Mouse (Mus musculus) urinary bladder, adult 18-20 months (tissue): ENCODE data around the gene Myl7.
"Not testable (repeated sequence)": the region's sequence is repeated elsewhere in the genome, so short reads cannot be mapped to it uniquely, and the experiment has no call there.

Experiments used
- DNase-seq, 2 experiments: peaks; one replicate each; pipeline ENCODE4 v3.0.0; 2022; ENCODE audit warnings: low spot score in 2 of 2, mixed read lengths in 2 of 2

Myl7 gene

DNA sequence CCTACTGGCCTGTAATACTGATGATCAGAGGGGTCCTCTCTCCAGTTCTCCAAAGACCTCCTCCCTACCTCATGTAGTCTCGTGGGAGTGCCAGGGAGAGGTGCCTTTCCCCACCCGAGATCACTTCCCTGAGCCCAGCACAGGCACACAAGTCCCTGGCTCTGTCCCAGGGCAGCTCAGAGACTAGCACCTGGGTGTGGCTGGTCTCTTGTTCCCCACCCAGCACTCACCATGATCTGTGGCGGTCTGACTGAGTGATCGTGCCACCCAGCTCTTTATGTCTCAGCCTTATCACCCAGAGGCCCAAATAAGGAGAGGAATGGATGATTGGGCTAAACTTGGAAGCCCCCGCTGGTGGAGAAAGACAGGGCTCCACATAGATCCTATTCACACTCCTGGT, at the start of gene Myl7:
Myl7 (minus strand) TSS at position 252 of the 400 bp plus-strand sequence.
- DNase-seq: no peak

DNA sequence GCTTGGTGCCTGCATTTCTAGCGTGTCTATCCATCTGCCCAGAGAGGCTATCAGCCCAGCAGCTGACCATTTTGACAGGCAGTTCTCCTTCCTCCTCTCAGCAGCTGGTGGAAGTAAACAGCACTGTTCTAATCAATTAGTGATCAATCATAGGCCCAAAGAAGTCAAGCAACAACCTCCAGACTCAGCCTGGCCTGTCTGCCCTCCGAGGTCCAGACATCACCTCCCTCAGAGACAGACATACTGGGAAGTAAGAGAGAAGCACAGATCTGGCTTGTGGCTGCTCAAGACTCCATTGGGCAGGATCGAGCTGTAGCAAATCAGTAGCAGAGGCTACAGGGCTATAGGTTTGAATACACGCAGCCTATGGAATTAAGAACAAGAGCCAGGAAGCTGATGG, 49.2 kb upstream of the Myl7 start:
- no peak for DNase-seq

DNA sequence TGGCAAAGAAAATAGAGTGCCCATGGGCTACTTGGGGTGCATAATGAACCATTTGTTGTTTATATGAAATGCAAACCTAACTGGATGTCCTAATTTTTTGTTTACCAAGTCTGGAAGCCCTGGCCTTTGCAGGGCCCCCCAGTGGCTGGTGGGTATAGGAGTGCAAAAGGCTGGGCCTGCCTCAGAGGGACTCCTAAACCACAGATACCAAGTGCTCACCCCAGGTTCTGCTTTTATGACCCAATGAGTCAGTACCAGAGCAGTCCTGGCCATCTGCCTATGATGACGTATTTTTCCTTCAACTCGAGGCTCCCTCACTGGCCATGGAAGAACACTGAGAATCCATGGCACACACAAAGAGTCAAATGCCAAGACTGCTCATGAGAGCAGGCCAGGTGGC, 46.5 kb upstream of the Myl7 start:
- DNase-seq: peak in 1 of 2 experiments; percentile 22

DNA sequence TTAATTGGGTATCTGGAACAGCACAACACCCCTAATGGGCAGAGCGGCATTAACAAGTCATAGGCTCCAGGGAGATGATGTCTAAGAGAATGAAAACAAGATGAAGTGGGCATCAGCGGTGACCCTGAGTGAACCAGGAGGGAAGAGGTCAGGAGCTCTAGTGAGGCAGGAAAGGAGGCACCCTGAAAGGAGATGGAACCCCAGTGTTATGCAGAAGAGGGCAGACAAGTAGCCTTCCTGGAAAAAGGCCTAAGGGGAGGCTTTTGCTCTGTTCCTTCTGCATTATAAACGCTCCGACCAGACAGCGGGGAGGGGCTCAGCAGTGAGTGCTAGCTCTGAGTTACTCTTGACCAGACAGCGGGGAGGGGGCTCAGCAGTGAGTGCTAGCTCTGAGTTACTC, 44.4 kb upstream of the Myl7 start:
- DNase-seq: no peak

DNA sequence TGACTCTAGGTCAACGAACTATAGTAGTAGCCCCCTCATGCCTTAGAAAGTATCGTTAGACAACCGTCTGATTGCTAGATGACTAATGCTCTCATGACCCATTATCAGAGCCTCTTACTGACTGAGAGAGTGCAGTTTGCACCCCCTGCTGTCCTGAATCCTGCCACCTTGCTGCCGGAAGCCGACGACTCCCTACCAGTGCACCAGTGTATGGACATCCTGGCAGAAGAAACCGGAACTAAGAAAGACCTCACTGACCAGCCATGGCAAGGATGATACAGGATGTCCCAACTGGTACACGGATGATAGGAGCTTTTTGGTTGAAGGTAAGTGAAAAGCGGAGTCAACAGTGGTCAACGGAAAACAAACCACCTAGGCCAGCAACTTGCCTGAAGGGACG, 35.9 kb upstream of the Myl7 start:
- DNase-seq: not testable (repeated sequence)

DNA sequence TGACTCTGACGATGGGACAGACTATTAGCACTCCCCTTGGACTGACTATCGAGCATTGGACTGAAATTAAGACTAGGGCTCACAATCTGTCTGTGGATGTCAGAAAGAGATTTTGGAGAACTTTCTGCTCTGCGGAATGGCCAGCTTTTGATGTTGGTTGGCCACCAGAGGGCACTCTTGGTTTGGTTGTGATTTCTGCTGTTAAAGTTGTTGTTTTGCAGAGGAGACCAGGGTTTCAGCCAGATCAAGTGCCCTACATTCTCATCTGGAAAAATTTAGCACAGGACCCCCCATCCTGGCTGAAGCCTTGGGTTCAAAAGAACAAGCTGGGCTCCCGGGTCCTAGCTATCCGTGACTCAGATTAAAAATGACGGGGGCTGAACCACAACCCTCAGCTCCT, 33.4 kb upstream of the Myl7 start:
- not testable (repeated sequence) for DNase-seq

DNA sequence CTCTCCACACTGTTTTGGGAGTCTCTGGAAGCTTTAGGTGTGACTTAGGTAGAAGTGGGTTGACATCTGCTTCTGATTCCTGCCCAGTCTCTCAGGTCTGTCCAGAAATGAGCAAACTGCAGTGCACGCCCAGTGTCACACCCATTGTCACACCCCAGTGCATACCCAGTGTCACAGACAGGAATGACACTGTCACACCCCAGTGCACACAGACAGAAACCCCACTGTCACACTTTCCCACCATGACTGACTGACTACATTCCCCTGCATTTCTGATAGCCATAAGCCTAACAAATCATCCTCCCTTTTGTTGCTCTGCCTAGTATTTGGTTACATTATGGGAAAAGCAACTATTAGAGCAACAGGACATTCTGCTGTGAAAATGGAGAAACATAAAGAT, 32.0 kb upstream of the Myl7 start:
- DNase-seq: no peak

DNA sequence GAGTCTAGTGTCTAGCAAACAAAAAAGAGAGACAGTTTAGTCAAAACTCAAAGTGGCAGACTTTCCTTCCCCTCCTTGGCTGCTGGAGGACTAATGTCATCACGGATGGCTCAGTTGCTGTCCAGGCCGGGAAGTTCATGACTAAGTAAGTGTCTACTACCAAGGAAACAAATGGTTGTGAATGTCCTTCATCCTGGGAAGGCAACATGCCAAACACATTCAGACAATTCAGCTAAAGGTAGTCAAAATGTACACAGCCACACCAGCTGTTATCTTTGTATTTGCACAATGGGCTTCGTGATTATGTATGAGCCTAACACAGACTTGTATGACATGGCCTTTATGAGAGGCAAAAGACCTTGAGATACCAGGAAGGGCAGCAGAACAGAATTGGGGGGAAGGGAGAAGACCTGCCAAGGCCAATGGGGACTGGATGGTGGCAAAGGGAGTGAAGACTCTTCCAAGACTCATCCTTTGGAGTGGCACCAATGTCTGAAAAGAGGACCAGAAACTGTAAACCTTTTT, 28.2 kb upstream of the Myl7 start:
- no peak for DNase-seq

DNA sequence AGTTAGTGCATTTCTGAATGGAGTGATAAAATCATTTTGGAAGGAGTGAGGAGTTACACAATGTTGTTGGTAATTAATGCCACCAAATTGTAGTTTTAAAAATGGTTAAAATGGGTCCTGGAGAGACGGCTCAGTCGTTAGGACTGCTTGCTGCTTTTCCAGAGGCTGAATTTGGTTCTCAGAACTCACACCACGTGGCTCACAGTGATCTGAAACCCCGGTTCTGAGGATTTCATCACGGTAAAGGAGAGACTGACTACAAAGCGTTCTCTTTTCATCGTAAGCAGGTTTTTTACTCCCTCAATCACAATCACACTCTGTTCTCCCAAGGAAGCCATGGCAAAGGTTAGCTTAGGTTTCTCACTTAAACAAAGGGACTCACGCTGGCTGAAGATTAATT, 26.1 kb upstream of the Myl7 start:
- DNase-seq: no peak

DNA sequence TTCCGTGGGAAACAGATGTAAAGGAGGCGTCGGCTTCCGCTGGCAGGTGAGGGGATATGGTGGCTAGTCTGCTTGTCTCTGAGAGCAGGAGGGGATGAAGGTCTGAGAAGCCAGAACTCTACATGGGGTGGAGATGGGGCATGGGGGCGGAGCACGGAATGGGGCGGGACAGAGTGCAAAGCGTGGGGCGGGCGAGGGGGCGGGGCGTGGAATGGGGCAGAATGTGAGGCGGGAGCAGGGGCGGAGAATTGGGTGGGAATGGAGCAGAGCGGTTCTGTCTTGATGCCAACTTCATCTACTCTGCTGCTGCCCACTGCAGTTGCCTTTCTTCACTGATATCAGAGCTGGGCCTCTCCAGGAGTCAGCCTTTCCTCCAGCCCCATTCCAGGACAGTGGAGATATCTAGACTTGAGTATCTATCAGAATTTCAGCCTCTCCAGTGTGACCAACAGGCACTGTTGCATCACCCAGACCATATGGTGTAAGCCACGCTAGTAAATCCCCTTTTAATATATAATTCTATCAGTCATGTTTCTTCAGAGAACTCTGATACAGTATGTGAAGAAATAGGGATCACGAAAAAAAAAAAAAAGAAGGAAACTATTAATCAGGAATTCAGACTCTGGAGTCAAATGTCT, 21.9 kb upstream of the Myl7 start:
- no peak for DNase-seq

DNA sequence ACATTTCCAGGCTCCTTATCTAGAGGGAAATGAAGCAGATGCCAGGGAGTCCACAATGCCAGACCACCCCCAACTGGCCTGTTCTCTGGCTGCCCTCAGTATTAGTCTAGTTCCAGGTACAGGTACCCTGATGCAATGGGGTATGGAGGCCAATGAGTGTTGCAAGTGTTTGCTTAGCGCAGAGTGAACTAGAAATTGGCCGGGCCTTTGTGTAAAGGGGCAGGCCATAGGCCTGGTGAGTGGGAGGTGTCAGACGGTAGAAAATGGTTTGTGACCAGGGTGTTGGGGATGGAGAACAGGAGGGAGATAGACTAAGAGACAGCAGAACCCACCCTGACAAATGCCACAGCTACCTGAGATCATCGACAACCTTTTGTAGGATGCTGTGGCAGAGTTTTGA, 21.0 kb upstream of the Myl7 start:
- DNase-seq: no peak

DNA sequence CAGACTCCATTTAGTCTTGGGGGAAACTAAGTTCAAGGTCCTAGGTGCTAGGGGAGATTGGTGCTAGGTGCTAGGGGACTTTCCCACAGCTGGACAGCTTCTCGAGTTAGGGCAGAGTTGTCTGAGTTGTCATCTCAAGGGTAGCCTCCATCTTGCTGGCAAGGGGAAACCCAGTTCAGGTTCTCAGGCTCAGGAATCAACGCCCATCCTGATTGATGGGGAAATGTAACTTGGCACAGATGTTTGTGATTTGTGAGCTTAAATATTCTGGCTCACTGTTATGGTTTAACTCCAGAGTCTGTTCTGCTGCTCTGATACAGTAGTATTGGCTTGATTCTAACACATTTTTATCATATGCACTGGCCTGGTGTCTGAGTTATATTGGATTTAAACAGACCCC, 19.5 kb upstream of the Myl7 start:
- no peak for DNase-seq

DNA sequence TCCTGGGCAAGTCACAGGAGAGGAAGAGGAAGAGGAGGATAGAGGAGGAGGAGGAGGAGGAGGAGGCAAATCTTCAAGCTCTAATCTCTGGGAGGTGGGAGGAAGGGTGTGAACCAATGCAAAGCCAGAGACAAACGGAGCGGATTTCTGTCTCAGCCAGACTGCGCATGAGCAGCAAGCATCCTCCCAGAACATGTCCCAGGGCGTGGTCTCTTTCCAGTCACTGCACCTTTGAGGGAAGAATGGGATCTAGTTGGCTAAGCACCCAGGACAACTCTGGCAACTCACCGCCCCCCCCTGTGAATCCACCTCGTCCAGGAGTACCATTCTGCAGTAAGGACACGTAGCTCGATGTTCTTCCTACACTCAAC, 17.6 kb upstream of the Myl7 start:
- no peak for DNase-seq

DNA sequence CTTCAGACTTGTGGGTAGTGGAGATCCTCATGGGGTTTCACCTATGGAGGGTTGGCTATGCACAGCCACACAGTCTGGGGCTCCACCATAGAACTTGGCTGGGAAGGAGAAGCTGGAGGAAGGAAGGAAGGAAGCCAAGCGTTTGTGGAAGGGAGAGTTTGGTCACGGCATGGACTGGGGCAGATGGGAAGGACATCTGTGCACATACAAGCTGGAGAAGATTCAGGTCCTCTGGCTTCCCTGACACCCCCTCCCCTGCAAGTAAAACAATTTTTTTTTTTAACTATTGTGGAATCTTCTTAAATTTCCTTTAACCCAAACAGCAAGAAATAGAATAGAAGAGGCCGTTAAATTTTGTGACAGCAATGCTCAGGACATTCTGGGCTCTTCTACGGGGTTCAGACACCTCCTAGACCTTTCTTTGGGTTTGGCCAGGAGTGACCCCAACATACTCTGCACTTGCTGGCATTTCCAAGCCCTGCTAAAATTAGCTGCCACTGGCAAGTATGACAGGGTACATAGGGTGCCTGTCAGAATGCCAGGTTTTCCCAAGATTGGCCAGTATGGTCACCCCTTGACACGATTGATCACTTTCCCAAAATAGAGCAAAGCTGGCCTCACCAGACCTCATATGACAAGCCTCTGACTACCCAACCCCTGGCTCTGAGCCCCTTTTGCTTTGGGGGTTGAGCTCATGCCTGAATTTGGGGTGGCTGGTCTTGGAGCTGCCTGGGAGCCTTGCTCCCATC, 17.0 kb upstream of the Myl7 start:
- DNase-seq: no peak

DNA sequence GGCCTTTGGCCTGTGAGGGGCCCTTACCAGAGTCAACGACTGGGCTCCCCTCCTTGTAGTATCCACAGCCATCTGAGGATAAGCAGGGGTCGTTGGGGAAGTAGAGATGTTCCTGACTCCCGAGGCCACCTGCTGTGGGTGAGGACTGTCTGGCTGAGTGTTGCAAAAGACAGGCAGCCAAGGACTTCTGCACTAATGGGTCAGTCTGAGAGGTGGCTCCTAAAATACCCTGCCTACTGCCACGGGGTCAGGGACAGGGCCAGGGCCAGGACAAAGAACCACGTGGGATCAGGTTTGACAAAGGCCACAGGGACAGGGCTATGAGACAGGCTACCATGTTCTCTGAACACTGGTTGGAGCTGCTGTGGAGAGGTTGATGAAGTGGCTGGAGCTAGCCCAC, 16.4 kb upstream of the Myl7 start:
- no peak for DNase-seq

DNA sequence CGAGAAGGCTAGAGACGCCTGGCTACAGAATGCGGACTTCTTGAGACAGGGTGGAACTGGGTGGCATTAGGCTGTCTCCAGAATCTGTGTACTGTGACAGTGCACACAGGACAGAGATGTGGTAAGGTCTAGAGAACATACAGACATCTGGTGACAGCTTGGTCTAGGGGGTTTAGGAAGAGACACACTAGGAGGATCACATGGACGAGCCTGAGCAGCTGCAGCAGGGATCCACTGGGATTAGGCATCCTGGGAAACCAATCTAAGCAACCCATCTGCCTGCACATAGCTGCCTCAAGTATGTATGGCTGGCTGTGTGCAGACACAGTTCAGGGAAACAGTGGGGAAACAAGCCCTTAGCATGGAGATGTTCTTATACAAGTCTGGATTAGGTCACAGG, 15.4 kb upstream of the Myl7 start:
- DNase-seq: no peak

DNA sequence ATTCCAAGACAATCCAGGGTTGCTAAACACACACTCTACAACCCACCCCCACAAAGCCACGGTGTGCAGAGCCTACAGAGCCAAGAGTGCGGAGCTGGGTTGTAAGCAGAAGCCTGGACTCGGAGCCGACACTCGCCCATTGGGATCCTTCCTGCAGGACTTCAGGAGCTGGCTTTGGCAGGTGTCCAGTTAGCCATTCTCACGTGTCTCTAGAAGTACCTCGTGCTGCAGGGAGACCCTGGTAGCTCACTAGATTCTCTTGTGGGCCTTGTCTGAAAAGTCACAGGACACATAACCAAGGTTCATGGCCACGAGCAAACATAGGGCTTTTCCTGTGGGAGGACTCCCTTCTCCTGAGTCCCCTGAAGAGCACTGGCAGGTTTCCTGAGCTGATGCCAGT, 14.7 kb upstream of the Myl7 start:
- DNase-seq: no peak

DNA sequence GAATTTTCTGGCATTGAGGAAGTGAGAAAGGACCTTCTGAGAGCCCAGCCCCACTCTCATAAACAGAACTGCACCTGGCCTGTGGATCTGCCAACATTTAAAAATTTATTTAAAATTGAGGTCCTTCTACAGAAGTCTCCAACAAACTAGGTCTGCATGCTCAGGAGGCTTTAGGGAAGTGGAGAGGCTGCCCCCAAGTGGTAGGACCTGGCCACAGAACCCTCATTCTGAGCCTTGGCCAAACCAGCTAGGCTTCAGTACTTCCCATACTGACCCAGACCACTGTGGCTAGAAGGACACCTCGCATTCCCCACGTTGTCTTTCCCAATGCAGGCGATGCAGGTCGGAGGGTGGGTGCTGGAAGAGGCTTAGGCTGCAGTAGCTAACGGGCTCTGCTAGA, 14.1 kb upstream of the Myl7 start:
- DNase-seq: peak; percentile 52 to 57

DNA sequence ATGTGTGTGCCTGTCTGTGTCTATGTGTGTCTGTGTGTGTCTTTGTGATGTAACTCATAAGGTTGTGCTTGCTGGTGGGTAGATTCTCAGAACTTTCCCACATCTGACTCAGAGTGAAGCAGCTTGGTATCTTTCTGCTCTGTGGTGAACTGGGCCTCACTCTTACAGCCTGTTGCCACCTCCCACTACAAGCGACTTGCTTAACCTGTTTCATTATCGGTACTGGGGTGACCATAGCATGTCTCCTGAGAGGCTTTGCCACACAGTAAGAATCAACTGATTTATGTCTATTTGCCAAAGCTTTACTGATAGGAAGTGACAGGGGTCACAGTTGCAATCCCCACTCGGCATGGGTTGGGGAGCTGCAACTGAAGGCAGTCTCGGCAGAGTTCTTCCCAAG, 10.1 kb upstream of the Myl7 start:
- peak in 1 of 2 experiments; percentile 35 for DNase-seq

DNA sequence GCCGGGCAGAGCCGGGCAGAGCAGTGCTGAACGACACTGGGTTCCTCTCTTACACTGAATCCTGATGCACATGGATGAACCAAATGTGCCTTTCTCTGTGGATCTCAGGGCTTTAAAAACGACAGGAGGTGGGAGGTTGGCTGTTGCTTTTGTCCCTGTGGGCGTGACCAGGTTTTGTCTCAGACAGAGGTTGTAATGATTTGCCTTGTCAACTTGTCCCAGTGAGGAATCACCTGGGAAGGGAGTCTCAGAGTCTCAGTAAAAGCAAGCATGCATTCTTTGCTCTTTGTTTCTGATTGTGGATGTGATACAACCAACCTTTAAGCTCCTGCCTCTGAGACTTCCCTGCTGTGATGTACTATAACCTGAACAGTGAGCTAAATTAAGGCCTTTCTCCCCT, 8.5 kb upstream of the Myl7 start:
- no peak for DNase-seq

DNA sequence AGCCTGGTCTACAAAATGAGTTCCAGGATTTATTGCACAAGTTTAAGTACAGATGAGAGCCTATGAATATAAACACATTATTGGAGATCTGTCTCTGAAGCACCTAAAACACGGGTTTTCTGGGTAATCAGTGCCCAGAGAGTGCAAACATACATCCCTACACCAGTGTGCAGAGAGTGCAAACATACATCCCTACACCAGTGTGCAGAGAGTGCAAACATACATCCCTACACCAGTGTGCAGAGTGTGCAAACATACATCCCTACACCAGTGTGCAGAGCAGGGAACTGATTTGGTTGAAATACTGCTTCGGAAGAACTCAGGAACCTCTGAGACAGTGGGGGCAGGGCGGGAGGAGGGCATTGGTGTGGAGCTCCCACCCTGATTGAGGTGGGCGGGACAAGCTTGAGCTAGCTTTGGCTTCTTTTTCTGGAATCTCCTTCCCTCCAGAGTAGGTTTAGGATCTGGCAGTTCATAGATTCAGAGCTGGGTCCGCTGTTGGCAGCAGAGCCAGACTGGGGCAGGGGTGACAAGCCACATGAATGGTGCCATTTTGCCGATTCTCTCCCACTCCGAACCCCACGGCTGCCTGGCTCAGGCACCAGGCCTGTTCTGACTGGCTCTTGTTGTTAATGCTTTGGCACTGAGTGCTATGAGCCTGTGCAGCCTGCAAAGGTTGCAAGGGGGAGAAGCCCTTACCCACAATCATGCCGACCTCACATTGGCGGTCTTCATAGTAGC, 7.4 kb upstream of the Myl7 start:
- no peak for DNase-seq

DNA sequence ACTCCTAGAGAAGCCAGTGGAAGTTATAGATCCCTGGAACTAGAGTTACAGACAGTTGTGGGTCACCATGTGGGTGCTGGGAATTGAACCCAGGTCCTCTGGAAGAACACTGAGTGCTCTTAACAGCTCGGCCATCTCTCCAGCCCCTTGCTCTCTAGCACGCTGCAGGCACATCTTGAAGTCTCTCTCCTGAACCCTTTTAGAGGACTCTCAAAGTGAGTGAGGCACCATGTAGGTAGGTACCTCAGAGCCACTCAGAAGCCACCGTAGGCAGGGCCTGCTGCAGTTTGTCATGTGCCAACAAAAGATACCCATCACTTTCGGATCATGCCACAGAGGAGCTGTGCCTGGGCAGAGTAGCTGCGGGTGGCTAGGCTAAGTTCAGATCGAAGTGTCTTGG, 6.3 kb upstream of the Myl7 start:
- no peak for DNase-seq

DNA sequence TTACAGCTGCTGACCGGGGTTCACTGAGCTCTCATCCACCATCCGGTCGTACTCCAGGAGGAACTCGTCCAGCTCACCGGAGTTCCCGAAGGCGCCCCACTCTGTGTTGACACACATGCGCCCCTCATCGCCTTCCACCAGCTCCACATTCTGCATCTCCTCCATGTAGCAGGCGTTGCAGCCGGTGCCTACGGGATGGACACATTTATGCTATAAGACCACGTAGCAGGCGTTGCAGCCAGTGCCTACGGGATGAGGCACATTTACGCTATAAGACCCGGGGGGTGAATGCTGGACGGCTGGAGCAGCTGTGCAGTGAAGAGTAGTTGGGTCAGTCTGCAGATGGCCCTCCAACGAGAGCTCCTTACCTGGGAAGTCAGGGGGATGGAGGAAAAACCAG, 5.8 kb upstream of the Myl7 start:
- DNase-seq: no peak
